Comparison of ENCODE assay signal across 25 mouse cellular contexts in the genomic region with DNA sequence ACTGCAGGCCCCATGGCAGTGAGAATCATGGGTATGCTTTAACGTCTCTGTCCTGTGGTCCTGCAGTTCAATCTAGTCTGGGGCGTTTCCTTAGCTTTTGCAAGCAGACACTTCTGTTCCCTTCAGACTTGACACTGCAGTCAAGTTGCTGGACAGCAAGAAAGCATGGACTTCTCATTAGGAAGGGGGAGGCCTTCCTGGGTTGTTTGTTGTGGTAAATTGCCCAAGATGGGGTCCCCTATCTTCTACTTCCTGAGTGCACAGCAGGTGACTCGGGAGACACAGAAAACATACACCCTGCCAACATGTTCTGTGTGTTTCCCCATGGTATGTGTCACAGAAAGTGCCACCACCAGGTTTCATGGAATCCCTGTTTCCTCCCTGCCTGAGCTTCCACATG.
DNase-seq lines count a peak whose midpoint lies in the region; ATAC-seq and TF ChIP-seq lines count a peak whose summit lies in the region.
"Had no signal": no experiment of that assay in that cellular context is flagged by ENCODE, and none has a peak within 500 bp of the region (broad histone marks: within the 10 kb centered on the region; RNA-seq: fewer than 3 reads in every experiment).

No protein-coding gene starts in this region.

- H3K9me3 ChIP-seq in heart, embryonic 11.5 days (replicated peaks; ENCODE audit: control insufficient read depth, low read length): no peaks in the 10 kb centered on the region
- H3K9me3 ChIP-seq in heart, embryonic 16.5 days (replicated peaks; ENCODE audit: control insufficient read depth, low read length): no peaks in the 10 kb centered on the region
- H3K9me3 ChIP-seq: forebrain, embryonic 13.5 days; liver, embryonic 12.5 days; midbrain, embryonic 12.5 days; neural tube, embryonic 13.5 days had no signal

- no peak for DNase-seq in heart, postnatal 25 days (ENCODE audit: low spot score)
- no peak for DNase-seq in heart, adult 11 months
- no peak for DNase-seq in thymus, adult 2 months
- no peak for DNase-seq in thymus, postnatal 4 days
- DNase-seq: adrenal gland, postnatal 10 days; B cell, adult 2 months; cerebellum, adult 8-10 months; cerebellum, postnatal 36 days; heart, postnatal 14 days; kidney, adult 2 months; kidney, postnatal 36 days; layer of hippocampus, postnatal 36 days; left cerebral cortex, postnatal 4 days; liver, postnatal 0 days; lung, postnatal 36 days; right cerebral cortex, postnatal 4 days had no signal

- H3K27ac ChIP-seq in heart, embryonic 11.5 days (ENCODE audit: low read depth, low read length): peak overlapping the region; percentile 23; the same call in 1 of the 2 replicates
- peak overlapping the region; percentile 57 for H3K27ac ChIP-seq in heart, embryonic 16.5 days (ENCODE audit: low read length)
- peak overlapping the region; percentile 93 for H3K27ac ChIP-seq in thymus, adult 2 months (ENCODE audit: control insufficient read depth, insufficient read depth, low read length)
- H3K27ac ChIP-seq: hindbrain, embryonic 14.5 days; liver, embryonic 12.5 days; midbrain, embryonic 12.5 days; neural tube, embryonic 13.5 days had no signal

- no peak overlapping the region for H3K9ac ChIP-seq in heart, embryonic 11.5 days (ENCODE audit: low read depth, low read length)
- H3K9ac ChIP-seq in heart, embryonic 16.5 days (ENCODE audit: low read length): peak overlapping the region; percentile 14; the same call in 1 of the 2 replicates
- H3K9ac ChIP-seq: hindbrain, embryonic 14.5 days; liver, embryonic 12.5 days; liver, postnatal 0 days; midbrain, embryonic 12.5 days; neural tube, embryonic 13.5 days had no signal

- intact Hi-C loops in heart, postnatal 25 days (cut with DNase I): no loop called here

- no peaks in the 10 kb centered on the region for H3K27me3 ChIP-seq in heart, embryonic 11.5 days (ENCODE audit: control insufficient read depth, insufficient read depth, low read length)
- no peaks in the 10 kb centered on the region for H3K27me3 ChIP-seq in heart, embryonic 16.5 days (ENCODE audit: control insufficient read depth, insufficient read depth, low read length)
- H3K27me3 ChIP-seq in thymus, adult 2 months (ENCODE audit: control insufficient read depth, insufficient read depth, low read length): no peaks in the 10 kb centered on the region
- H3K27me3 ChIP-seq: forebrain, embryonic 13.5 days; liver, embryonic 12.5 days; midbrain, embryonic 12.5 days; neural tube, embryonic 13.5 days had no signal

- H3K4me3 ChIP-seq in heart, embryonic 11.5 days (ENCODE audit: low read depth, low read length): no peak overlapping the region
- H3K4me3 ChIP-seq in heart, embryonic 16.5 days (ENCODE audit: low read length): no peak overlapping the region
- no peak overlapping the region for H3K4me3 ChIP-seq in thymus, adult 2 months (ENCODE audit: control insufficient read depth, insufficient read depth, low read length)
- H3K4me3 ChIP-seq: forebrain, embryonic 13.5 days; liver, embryonic 12.5 days; midbrain, embryonic 12.5 days; neural tube, embryonic 13.5 days had no signal

- no peak for ATAC-seq in heart, embryonic 11.5 days (replicated peaks; ENCODE audit: insufficient number of reproducible peaks, low FRiP score, low TSS enrichment)
- no peak for ATAC-seq in heart, embryonic 16.5 days (replicated peaks; ENCODE audit: extremely low read depth, insufficient read depth, low FRiP score)
- ATAC-seq: forebrain, embryonic 13.5 days; inflammation-experienced regulatory T-cells, adult 6 months; liver, embryonic 12.5 days; liver, postnatal 0 days; Patski had no signal

- no peak overlapping the region for H3K4me2 ChIP-seq in heart, embryonic 11.5 days
- H3K4me2 ChIP-seq in heart, embryonic 16.5 days (ENCODE audit: low read depth, low read length): no peak overlapping the region
- H3K4me2 ChIP-seq: forebrain, embryonic 13.5 days; hindbrain, embryonic 14.5 days; liver, embryonic 12.5 days; midbrain, embryonic 12.5 days; neural tube, embryonic 13.5 days had no signal

- no peak for TF ChIP-seq CTCF in thymus, adult 2 months (IDR thresholded peaks at IDR 0.05; ENCODE audit: borderline replicate concordance, control insufficient read depth, extremely low read depth, insufficient read depth, low read length, poor library complexity)

- 28% methylated on average over 3 of the region's 3 CpGs for WGBS in heart, embryonic 11.5 days (ENCODE audit: insufficient replicate concordance)
- 28% methylated on average over 3 of the region's 3 CpGs for WGBS in heart, embryonic 16.5 days
- WGBS in thymus, adult 2 months: 13% methylated on average over 3 of the region's 3 CpGs

- peaks cover 43% of the 10 kb centered on the region for H3K4me1 ChIP-seq in heart, embryonic 11.5 days (ENCODE audit: control insufficient read depth, insufficient read depth, low read length)
- peaks cover 28% of the 10 kb centered on the region for H3K4me1 ChIP-seq in heart, embryonic 16.5 days (ENCODE audit: control insufficient read depth, insufficient read depth, low read length)
- peaks cover 91% of the 10 kb centered on the region for H3K4me1 ChIP-seq in thymus, adult 2 months (replicated peaks; ENCODE audit: control insufficient read depth, insufficient read depth, low read length)
- H3K4me1 ChIP-seq: liver, embryonic 12.5 days had no signal

- H3K36me3 ChIP-seq in heart, embryonic 11.5 days (ENCODE audit: control insufficient read depth, insufficient read depth, low read length): no peaks in the 10 kb centered on the region
- no peaks in the 10 kb centered on the region for H3K36me3 ChIP-seq in heart, embryonic 16.5 days (ENCODE audit: control insufficient read depth, insufficient read depth)
- peaks cover 7% of the 10 kb centered on the region; the same call in 1 of the 2 replicates for H3K36me3 ChIP-seq in thymus, adult 2 months (ENCODE audit: control insufficient read depth, insufficient read depth, low read length)
- H3K36me3 ChIP-seq: liver, embryonic 12.5 days; midbrain, embryonic 12.5 days; neural tube, embryonic 13.5 days had no signal

- no peak for TF ChIP-seq POLR2A in thymus, adult 2 months (IDR thresholded peaks at IDR 0.05; ENCODE audit: control insufficient read depth, extremely low read depth, insufficient read depth, low read length, poor library complexity)

Comparison
In these comparisons a context has a peak if more than half of its experiments do, and no peak if none do; other contexts are left out.
1. H3K27ac ChIP-seq: peak in every context shown above with its lines; median percentile 93 in thymus, adult 2 months; 57 in heart, embryonic 16.5 days; 23 in heart, embryonic 11.5 days.